Mouse (Mus musculus) adrenal gland, postnatal 36 days (tissue): Measurements from ENCODE around the gene Kcnc3. TPM values are rescaled to one million over a fixed set of nuclear protein-coding genes. Genes with fewer than 3 reads are reported as not detected.
A peak's percentile ranks its signal among the peaks of the same experiment; 100 is the strongest.

Experiments used
- DNase-seq, 2 experiments: peaks; one replicate each; pipeline ENCODE4 v3.0.0; 2021; ENCODE audit warnings: mixed read lengths in 1 of 2
- total RNA-seq, 2 experiments: library from RNA; stranded (reverse); gene quantifications; 2 replicates each; pipeline ENCODE4 v1.2.3; 2021

Kcnc3 gene
- total RNA-seq, 2 experiments from 2014 or later = 2.6 to 3.9 TPM

GRCm38 (mm10) chr7:44596996-44597538 is 6.6 kb downstream of the Kcnc3 start:
- DNase-seq = no peak

GRCm38 (mm10) chr7:44597666-44598065 is 7.2 kb downstream of the Kcnc3 start:
- DNase-seq = no peak

DNA sequence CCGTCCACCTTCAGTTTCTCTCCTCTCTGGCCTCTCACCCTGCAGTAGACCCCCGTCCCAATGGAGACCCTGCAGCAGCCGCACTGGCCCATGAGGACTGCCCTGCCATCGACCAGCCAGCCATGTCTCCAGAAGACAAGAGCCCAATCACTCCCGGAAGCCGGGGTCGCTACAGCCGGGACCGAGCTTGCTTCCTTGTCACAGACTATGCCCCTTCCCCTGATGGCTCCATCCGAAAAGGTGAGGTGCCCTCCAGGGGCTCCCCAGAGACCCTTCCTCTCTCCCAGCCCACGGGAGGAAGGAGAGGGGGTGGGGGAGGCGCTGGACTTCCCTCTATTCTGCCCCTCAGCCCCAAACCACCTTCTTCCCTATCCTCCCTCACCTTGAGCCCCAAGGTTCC is 7.9 kb downstream of the Kcnc3 start:
- no peak for DNase-seq

- DNase-seq = no peak
Measured at GRCm38 (mm10) chr7:44600691-44601262, 10.3 kb downstream of the Kcnc3 start.

DNA sequence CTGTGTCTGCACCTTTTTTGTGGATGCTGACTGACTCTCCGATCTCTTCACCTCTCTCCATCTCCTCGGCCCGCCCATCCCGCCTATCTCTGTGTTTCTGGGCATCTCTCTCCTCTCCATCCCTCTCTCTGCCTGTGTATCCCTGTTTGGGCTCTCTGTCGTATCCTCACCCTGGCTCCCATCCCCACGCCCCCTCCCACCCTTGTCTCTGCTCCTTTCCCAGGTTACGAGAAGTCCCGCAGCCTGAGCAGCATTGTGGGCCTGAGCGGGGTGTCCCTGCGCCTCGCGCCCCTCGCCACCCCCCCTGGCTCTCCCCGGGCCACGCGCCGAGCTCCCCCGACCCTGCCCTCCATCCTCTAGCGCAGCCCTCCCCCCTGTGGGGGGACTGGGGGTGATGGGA is 11.2 kb downstream of the Kcnc3 start:
- DNase-seq = no peak

GRCm38 (mm10) chr7:44602443-44602842 is 12.0 kb downstream of the Kcnc3 start:
- DNase-seq = no peak

GRCm38 (mm10) chr7:44603186-44603855 is 12.9 kb downstream of the Kcnc3 start:
- DNase-seq = no peak

DNA sequence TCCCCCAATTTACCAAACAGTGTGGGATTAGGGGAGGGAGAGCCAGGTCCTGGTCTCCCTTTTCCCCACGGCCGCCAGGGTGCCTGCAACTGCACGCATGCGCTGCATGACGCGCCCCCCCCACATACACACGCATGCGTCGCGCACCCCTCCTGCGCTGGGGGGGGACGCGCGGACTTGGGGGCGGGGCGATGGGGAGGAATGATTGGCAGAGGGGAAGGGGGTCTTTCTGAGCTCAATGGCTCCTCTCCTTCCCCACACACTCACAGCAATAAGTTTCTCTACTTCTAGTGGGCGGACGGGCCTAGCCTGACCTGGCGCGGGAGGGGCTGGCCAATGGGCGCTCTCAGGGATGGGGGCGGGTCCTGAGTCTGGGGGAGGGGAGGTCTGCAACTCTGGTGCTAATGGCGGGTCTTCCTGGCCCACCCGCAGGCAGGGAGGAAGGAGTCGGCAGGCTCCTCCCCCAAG is 13.7 kb downstream of the Kcnc3 start:
- DNase-seq = peak; percentile 14 to 45

GRCm38 (mm10) chr7:44604619-44605018 is 14.2 kb downstream of the Kcnc3 start:
- no peak for DNase-seq

- DNase-seq = no peak
Measured at GRCm38 (mm10) chr7:44605436-44605835, 15.0 kb downstream of the Kcnc3 start.

DNA sequence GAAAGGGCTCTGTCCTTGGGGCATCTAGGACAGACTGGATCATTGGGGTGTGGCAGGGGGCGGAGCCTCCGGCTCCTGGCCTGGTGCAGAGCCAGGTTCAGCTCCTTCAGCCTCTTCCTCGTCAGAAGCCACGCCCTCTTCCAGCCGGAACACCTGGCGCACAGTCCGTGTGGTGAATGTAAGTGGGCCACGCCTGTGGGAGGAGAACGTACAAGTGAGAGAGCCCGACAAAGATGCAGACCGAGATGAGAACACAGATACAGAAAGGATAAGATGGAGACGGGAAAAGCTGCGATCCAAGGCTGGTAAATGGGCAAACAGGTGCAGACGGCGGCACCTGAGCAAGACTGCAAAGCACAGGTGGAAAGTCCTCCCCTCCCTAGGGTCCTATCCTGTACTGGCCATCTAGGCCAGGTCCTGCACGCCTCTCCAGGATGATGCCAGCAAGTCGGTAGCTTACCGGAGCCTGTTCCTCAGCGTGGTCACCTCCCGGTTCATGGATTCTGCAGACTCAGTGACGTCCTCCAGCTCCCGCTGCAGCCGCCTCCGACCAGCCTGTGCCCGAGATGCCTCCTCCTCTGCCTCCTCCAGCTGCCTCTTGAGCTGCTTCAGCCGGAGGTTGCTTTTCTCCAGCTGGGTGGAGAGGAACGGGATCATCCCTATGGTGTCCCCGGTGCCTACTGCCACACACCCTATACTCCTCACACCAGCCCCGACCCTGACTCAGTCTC is 15.9 kb downstream of the Kcnc3 start:
- DNase-seq = no peak

DNA sequence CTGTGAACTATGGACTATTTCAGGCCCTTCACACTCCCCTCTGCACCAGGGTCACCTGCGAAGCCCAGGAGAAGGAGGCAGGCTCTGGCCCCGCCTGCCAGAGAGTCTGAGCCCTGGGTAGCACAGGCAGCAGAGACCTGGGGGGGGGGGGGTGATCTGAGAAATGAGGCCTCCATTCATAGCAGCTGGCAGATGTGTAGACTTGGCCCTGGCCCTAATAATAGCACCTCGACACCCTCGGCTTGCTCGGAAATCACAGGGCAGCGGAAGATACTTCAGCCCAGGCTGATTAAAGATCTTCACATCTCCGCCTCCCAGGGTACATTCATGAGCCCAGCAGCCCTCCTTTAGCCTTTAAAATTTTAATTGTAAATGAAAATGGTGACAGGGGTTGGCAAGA is 21.7 kb downstream of the Kcnc3 start:
- DNase-seq = no peak

- DNase-seq = no peak
Measured at GRCm38 (mm10) chr7:44614041-44614688, 23.7 kb downstream of the Kcnc3 start.

GRCm38 (mm10) chr7:44615309-44615708 is 24.8 kb downstream of the Kcnc3 start:
- DNase-seq = no peak

GRCm38 (mm10) chr7:44615987-44616386 is 25.5 kb downstream of the Kcnc3 start:
- no peak for DNase-seq

DNA sequence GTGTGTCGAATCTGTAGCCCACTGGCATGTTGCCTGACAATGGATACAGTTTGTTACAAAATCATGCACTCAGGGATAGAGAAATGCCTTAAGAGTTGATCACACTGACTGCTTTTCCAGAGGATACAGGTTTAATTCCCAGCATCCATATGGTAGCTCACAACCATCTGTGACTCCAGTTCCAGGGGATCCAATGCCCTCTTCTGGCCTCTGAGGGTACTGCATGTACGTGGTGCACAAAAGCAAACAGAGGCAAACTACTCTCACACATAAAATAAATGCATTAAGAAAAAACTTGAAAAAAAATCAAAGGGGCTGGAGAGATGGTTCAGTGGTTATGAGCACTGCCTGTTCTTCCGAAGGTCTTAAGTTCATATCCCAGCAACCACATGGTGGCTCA is 26.6 kb downstream of the Kcnc3 start:
- no peak for DNase-seq

DNA sequence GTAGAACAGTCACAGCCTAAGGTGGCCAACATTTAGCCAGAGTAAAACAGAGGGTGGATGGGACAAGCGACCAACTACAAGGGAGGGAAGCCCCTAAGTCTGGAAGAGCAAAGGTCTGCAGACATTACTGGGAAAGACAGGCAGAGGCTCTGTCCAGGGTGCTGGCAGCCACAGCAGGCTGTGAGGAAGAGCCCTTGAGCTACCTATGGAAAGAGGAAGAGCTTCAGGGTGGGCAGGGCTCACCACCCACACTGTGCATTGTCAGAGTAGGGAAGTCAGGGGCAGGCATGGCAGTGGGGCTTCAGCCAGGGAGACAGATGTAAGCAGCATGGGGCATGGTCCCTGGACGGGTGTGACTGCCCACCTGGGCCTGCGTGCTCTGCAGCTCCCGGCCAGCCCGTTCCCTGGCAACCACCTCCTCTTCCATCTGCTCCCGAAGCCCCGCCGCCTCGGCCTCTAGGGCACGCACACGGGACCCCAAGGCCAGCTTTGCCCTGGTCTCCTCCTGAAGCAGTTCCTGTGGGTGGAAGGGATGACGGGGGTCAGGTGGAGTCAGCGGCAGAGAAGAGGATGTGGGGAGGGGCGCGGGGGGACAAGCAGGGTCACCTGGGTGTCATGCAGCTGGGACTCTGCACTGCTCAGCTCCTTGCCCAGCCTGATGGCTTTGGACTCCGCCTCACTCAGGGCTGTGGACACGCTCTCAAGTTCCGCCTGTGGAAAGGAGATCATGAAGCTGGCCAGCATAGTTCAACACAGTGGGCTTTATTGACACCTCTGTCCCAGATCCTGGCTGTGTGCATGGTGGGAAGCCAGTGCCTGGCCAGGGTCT is 33.5 kb downstream of the Kcnc3 start:
- DNase-seq = no peak

DNA sequence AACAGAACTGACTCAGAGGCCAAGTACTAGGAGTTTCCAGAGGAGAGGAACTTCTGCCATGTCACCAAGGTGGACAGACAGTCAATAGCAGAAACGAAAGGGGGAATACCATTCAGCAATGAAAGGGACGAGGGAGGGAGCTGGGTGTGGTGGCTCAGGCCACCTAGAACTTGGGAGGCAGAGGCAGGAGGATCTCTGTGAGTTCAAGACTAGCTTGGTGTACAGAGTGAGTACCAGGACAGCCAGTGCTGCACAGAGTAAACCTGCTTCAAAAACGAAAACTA is 34.0 kb downstream of the Kcnc3 start:
- DNase-seq = no peak

- DNase-seq = no peak
Measured at GRCm38 (mm10) chr7:44624828-44625227, 34.4 kb downstream of the Kcnc3 start.

DNA sequence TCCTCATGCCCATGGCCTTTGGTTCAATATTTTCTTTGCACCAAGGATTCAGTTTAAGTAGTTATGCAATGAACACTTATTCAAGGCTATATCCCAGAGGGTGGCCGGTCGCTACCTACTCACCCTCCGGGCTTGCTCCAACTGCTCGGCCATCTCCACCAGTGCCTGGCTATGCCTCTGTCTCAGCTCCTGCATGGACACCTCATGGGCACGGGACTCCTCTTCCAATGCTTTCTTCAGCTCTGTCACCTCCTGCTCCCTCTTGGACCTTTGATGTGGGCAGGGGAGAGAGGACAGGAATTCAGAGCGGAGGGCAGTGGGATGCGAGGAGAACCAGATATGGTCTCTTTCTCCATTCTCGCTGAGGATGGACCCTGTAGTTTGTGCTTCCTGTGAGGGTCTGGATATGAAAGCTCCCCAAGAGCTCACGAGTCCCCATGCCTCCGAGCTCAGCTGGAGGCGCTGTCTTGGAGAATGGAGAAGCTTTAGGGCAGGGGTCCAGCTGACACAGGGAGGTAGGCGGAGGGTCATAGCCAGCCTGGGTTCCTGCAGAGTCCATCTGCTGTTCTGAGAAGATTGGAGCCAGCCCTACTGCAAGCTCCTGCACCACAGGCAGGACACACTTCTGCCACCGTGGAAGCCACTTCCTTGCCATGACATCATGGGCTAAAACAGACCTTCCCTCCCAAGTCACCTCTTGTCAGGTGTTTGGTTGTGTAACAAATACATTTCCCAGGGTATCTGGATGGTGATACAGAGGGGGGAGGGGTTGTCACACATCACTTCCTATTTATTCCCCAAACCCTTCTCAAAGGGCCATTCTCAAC is 35.0 kb downstream of the Kcnc3 start:
- no peak for DNase-seq

GRCm38 (mm10) chr7:44626068-44626385 is 35.6 kb downstream of the Kcnc3 start:
- DNase-seq = no peak
